Mouse (Mus musculus) Patski (cell line): ENCODE data around the gene Tox3. TPM values are rescaled to one million over a fixed set of nuclear protein-coding genes. Genes with fewer than 3 reads are reported as not detected.
A peak's percentile ranks its signal among the peaks of the same experiment; 100 is the strongest.

Experiments used
- ATAC-seq: fragments of 100-300 bp; one replicate; pipeline ENCODE4 v1.8.0; 2021
- CTCF ChIA-PET: fragments of 350-600 bp; sonication (Branson Sonifier 250); formaldehyde crosslinking; loops from one replicate; lab custom pipeline; 2022; ENCODE audit warnings: inconsistent platforms; lab: Charles Lee
- POLR2A ChIA-PET: fragments of 350-600 bp; sonication (Branson Sonifier 250); formaldehyde crosslinking; loops from one replicate; lab custom pipeline; 2022; ENCODE audit warnings: antibody characterized with exemption, inconsistent platforms; lab: Charles Lee
- DNase-seq: peaks from one replicate; pipeline ENCODE4 v3.0.0-alpha.2; 2011; ENCODE audit warnings: low read depth, low spot score
- H3K27me3 ChIP-seq: fragments of 371-371 bp; one replicate; pipeline ENCODE4 v1.5.1; 2021
- CTCF ChIP-seq: fragments of 100-300 bp; IDR thresholded peaks from one replicate; pipeline ENCODE4 v1.5.1; 2021
- in situ Hi-C: fragments of 300-500 bp; cut with MboI; formaldehyde crosslinking; loops from 3 replicates; pipeline ENCODE4 v1.11.1; 2018; ENCODE audit warnings: low pct_unique_long_range_greater_than_20kb, mixed read lengths
- polyA plus RNA-seq: library from polyadenylated mRNA; unstranded; gene quantifications from one replicate; pipeline ENCODE4 v1.2.3, GENCODE M21; 2021

Gene Tox3
- polyA plus RNA-seq = 1.2 TPM

DNA sequence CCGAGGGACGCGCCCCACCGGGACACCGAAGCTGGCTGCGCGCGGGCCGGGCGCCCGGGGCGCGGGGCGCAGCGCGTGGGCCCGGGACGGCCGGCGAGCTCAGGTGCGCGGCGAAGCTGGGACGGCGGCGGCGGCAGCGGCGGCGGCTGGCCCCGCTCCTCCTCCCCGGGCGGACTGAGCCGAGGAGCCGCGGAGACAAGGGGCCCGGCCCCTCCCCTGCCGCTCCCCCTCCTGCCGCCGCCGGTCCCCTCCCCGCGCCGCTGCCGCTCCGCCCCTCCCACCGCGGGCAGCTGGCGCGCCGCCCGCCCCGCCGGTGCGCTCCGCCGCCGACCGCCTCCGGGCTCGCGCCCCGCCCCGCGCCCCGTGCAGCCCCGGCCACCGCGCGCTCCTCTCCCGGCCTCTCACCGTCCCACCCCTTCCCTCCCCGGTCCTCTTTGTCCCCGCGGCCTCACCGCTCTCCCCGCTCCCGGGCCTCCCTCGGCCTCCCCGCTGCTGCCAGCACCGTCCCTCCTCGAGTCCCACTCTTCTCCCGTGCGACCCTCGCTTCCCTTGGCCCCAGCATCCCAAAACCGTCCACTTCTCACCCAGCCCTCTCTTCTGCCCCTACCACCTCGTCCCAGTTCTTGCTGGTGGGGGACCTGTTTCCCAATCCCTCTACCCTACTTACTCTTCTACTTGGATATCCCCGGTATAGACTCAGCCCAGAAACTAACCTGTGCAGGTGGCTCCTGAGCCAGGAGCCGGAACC is at the start of gene Tox3:
Gene Tox3 (minus strand): TSS at position 166 of the 748 bp plus-strand sequence.
- H3K27me3 ChIP-seq = peaks cover 32% of the 10 kb centered on the region
- TF ChIP-seq CTCF = no peak
- no peak for DNase-seq
- in situ Hi-C loops = no loop called here
- ChIA-PET POLR2A (no interaction called here), CTCF (interaction anchor here (1.0 kb wide), 1 partner anchor 309 kb away, joined by 3 read pairs; no protein-coding TSS in a partner anchor)
- peak; percentile 36 for ATAC-seq

DNA sequence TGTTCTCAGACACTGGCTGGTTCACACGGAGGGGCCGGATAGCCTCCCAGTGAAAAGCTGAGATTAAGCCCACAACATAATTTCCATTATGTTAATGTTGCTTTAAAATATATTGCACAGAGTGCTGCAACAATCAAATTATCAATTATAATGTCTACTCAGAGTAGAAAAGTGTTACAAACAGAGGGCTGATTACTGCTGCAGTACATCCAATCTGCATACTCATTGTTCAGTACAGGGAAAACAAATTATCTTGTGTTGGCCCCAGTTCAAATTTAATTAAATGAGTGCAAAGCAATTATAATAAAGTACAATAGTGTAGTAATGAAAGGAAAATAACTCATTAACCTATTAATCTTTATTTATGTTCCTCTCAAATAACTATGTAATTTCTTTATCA is 44.5 kb upstream of the Tox3 start:
- in situ Hi-C loops = no loop called here
- no peak for TF ChIP-seq CTCF
- DNase-seq (no peak), ATAC-seq (no peak)
- CTCF ChIA-PET = no interaction called here
- POLR2A ChIA-PET = no interaction called here
- peaks cover 4% of the 10 kb centered on the region for H3K27me3 ChIP-seq

- POLR2A ChIA-PET = no interaction called here
These were observed 43.4 kb upstream of the Tox3 start for GRCm38 (mm10) chr8:90391483-90392074.

GRCm38 (mm10) chr8:90390827-90391226 is 42.7 kb upstream of the Tox3 start:
- ATAC-seq (no peak), DNase-seq (no peak)
- CTCF ChIA-PET = no interaction called here
- POLR2A ChIA-PET = no interaction called here
- H3K27me3 ChIP-seq = peaks cover 4% of the 10 kb centered on the region
- TF ChIP-seq CTCF = no peak
- in situ Hi-C loops = no loop called here

More at GRCm38 (mm10) chr8:90391483-90392074, 43.4 kb upstream of the Tox3 start:
- in situ Hi-C loops = no loop called here
- CTCF ChIA-PET = no interaction called here
- DNase-seq (no peak), ATAC-seq (no peak)
- peaks cover 4% of the 10 kb centered on the region for H3K27me3 ChIP-seq
- no peak for TF ChIP-seq CTCF

GRCm38 (mm10) chr8:90379064-90379463 is 30.9 kb upstream of the Tox3 start:
- H3K27me3 ChIP-seq = peaks cover 4% of the 10 kb centered on the region
- in situ Hi-C loops = no loop called here
- no peak for TF ChIP-seq CTCF
- no peak for ATAC-seq
- ChIA-PET CTCF (no interaction called here), POLR2A (no interaction called here)
- DNase-seq = no peak

- in situ Hi-C loops = no loop called here
- H3K27me3 ChIP-seq = peaks cover 9% of the 10 kb centered on the region
- no peak for DNase-seq
- ATAC-seq = no peak
- no peak for TF ChIP-seq CTCF
- CTCF ChIA-PET = no interaction called here
- POLR2A ChIA-PET = no interaction called here
These were observed 29.9 kb upstream of the Tox3 start for GRCm38 (mm10) chr8:90378036-90378435.

DNA sequence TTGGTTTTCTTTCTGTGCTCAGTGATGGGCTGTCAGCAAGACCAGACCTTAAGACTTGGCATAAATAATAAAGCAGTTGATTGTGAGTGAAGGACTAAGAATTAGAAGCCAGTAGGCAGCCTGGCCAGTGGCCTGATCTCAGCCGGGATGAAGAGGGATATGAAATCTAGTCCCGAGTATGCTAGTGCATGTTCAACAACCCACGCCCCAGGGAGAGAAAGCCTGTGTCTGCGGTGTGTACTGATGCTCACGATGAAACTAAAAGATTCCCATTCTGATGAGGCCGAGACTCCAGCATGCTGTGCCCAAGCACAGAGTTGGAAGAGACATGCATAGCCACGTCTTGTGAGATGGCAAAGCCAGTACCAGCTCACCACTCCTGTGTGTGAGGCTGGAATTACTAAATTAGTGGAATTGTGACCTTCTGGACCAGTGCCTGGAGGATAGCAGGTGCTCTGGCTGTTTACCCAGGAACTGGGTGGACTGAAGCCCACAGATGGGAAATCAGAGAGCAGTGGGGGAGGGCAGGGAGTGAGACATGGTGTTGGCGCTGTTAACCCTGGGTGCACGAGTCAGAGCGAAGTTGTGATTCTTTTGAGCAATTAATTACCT is 23.6 kb upstream of the Tox3 start:
- ChIA-PET POLR2A (no interaction called here), CTCF (no interaction called here)
- no peak for TF ChIP-seq CTCF
- ATAC-seq (no peak), DNase-seq (no peak)
- in situ Hi-C loops = no loop called here
- peaks cover 14% of the 10 kb centered on the region for H3K27me3 ChIP-seq

GRCm38 (mm10) chr8:90369876-90370275 is 21.7 kb upstream of the Tox3 start:
- ChIA-PET CTCF (interaction anchor here (1.6 kb wide), 1 partner anchor 40 kb away, joined by 4 read pairs; no protein-coding TSS in a partner anchor), POLR2A (no interaction called here)
- no peak for DNase-seq
- peaks cover 10% of the 10 kb centered on the region for H3K27me3 ChIP-seq
- no peak for TF ChIP-seq CTCF
- in situ Hi-C loops = no loop called here
- no peak for ATAC-seq

DNA sequence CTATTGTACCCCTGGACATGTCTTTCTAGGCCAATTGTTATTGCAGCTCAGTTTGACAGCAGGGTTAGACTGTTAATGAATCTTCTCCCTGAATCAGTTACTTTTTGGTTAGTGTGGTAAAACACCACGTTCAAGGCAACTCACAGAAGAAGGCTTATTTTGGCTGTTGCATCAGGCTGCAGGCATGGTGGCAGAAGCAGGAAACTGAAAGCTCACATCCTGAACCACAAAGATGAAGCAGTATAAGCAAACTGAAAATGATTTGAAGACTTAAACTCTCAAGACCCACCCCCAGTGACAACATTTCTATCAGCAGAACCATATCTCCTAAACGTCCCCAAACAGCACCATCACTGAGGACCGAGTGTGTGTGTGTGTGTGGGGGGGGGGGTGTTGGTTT is 8.6 kb upstream of the Tox3 start:
- peaks cover 5% of the 10 kb centered on the region for H3K27me3 ChIP-seq
- in situ Hi-C loops = no loop called here
- ChIA-PET CTCF (no interaction called here), POLR2A (interaction anchor here (0.7 kb wide), 1 partner anchor 81 kb away, joined by 4 read pairs; no protein-coding TSS in a partner anchor)
- DNase-seq = no peak
- TF ChIP-seq CTCF = no peak
- no peak for ATAC-seq

DNA sequence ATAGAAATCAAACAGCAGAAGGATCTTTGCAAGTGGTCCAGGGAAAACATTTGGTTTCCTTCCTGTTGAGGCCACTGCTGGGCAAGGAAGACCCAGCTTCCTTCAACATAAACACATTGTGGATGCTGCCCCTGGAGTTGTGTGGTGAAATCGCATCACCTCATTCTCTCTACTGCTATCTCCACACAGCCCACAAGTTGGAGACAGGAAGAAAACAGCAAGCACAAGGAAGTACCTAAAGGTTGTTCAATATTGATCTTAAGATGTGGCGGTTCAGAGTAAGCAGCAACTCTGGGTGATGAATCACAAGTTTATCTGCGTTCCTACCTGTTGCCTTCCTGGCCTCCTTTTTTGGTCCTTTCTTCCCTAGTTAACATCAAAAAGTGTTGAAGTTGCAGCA is 6.6 kb upstream of the Tox3 start:
- CTCF ChIA-PET = no interaction called here
- in situ Hi-C loops = no loop called here
- no peak for TF ChIP-seq CTCF
- POLR2A ChIA-PET = no interaction called here
- ATAC-seq (no peak), DNase-seq (no peak)
- H3K27me3 ChIP-seq = peaks cover 6% of the 10 kb centered on the region
